Mouse (Mus musculus): Measurements from ENCODE around the gene Rnd2. TPM values are rescaled to one million over a fixed set of nuclear protein-coding genes. Genes with fewer than 3 reads are reported as not detected.
A peak's percentile ranks its signal among the peaks of the same experiment; 100 is the strongest.
"Not testable (repeated sequence)": the region's sequence is repeated elsewhere in the genome, so short reads cannot be mapped to it uniquely, and the experiment has no call there.

The Rnd2 gene
- total RNA-seq (2021), result 1 to 10 TPM; 5.9 to 6.7 TPM
- long read RNA-seq, experiment 1, partial matches to known transcripts, result 0 of 4 reads
- long read RNA-seq, experiment 1, other reads (novel, unspliced or antisense), result 0 of 4 reads
- long read RNA-seq, experiment 2, partial matches to known transcripts, result 0 of 4 reads
- long read RNA-seq, experiment 2, other reads (novel, unspliced or antisense), result 1 of 4 reads

- intact Hi-C loops (cut with DNase I), result loop anchor here (2.0 to 5.0 kb wide), 2 partner anchors 16 to 88 kb away; partner anchors contain the start of genes Brca1, Ifi35 and Nbr1
- no peak for DNase-seq
These were observed at the start of gene Rnd2 for GRCm38 (mm10) chr11:101464211-101465100. Gene Rnd2, plus strand, starts transcription at chr11:101464999.

- no peak for DNase-seq
- intact Hi-C loops (cut with DNase I), result no loop called here
These were observed 49.5 kb upstream of the Rnd2 start for GRCm38 (mm10) chr11:101415306-101415705.

- DNase-seq, result no peak
- intact Hi-C loops (cut with DNase I), result no loop called here
These were observed 48.2 kb upstream of the Rnd2 start for GRCm38 (mm10) chr11:101416433-101417100.

- intact Hi-C loops (cut with DNase I), result no loop called here
- DNase-seq, result peak; percentile 89 to 94
These were observed 47.5 kb upstream of the Rnd2 start, which contains the start of gene Aarsd1 for GRCm38 (mm10) chr11:101417101-101417855. Gene Aarsd1, minus strand, starts transcription at chr11:101417615.

- no peak for DNase-seq
- intact Hi-C loops (cut with DNase I), result no loop called here
These were observed 45.8 kb upstream of the Rnd2 start for GRCm38 (mm10) chr11:101418991-101419390.

GRCm38 (mm10) chr11:101419610-101420009 lies 45.2 kb upstream of the Rnd2 start:
- no peak for DNase-seq
- intact Hi-C loops (cut with DNase I), result no loop called here

- intact Hi-C loops (cut with DNase I), result no loop called here
- DNase-seq, result no peak
These were observed 44.7 kb upstream of the Rnd2 start for GRCm38 (mm10) chr11:101420148-101420547.

GRCm38 (mm10) chr11:101424105-101424851 lies 40.5 kb upstream of the Rnd2 start, which contains the start of gene Gm27029:
Gene Gm27029, minus strand, starts transcription at chr11:101424796.
- peak; percentile 33 to 36 for DNase-seq
- intact Hi-C loops (cut with DNase I), result no loop called here

- intact Hi-C loops (cut with DNase I), result no loop called here
- DNase-seq, result peak; percentile 99 to 100
These were observed 39.6 kb upstream of the Rnd2 start, which contains the start of the genes Rundc1 and Ptges3l for GRCm38 (mm10) chr11:101424925-101425813. Gene Rundc1, plus strand, starts transcription at chr11:101425085. Gene Ptges3l, minus strand, starts transcription at chr11:101425333.

GRCm38 (mm10) chr11:101426165-101426564 lies 38.6 kb upstream of the Rnd2 start:
- intact Hi-C loops (cut with DNase I), result no loop called here
- no peak for DNase-seq

GRCm38 (mm10) chr11:101431327-101431726 lies 33.5 kb upstream of the Rnd2 start:
- DNase-seq, result no peak
- intact Hi-C loops (cut with DNase I), result no loop called here

GRCm38 (mm10) chr11:101433396-101433795 lies 31.4 kb upstream of the Rnd2 start:
- no peak for DNase-seq
- intact Hi-C loops (cut with DNase I), result no loop called here

- intact Hi-C loops (cut with DNase I), result no loop called here
- DNase-seq, result no peak
These were observed 29.0 kb upstream of the Rnd2 start for GRCm38 (mm10) chr11:101435831-101436230.

- intact Hi-C loops (cut with DNase I), result no loop called here
- DNase-seq, result no peak
These were observed 27.9 kb upstream of the Rnd2 start for GRCm38 (mm10) chr11:101436916-101437315.

GRCm38 (mm10) chr11:101438006-101438405 lies 26.8 kb upstream of the Rnd2 start:
- intact Hi-C loops (cut with DNase I); DNase-seq: not testable (repeated sequence)

- DNase-seq; intact Hi-C loops (cut with DNase I): not testable (repeated sequence)
These were observed 23.2 kb upstream of the Rnd2 start for GRCm38 (mm10) chr11:101441450-101442126.

GRCm38 (mm10) chr11:101442127-101442693 lies 22.6 kb upstream of the Rnd2 start, which contains the start of gene Rpl27:
Gene Rpl27, plus strand, starts transcription at chr11:101442298.
- intact Hi-C loops (cut with DNase I), result no loop called here
- peak; percentile 93 to 95 for DNase-seq

Measured in heart, postnatal 14 days (tissue).